Mouse (Mus musculus): ENCODE results near the gene Slc37a1.

DNA sequence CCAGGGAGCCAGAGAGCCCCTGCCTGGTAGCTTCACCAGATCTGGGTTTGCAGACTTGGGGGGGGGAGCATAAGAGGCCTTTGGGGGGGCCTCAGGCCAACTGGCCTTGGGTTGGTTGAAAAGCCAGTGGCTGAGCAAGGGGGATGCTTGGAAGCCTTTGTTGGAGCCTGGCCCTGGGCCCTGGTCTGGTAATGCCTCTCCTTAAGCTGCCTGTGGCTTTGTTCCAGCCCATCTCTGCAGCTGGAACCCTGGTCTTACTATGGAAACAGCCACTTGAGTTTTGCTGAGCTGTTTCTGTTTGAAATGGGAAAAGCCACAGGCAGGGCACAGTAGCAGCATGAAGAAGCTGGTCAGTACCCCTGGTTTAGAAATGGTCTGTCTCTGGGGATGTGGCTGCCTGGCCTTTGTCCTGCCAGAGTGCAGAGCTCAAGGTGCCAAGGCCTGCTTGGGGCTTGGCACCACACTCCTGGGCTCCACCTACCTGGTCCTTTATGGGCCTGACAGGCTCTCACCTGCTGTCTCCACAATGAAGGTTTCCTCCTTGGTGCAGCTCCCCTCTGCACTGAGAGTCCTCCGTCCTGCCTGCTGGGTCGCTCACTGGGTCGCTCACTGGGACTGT lies 102.9 kb downstream of the Slc37a1 start:
- no peak for TF ChIP-seq CTCF (IDR thresholded peaks at IDR 0.05; ENCODE audit: low read depth)
- no peak for TF ChIP-seq EP300 (IDR thresholded peaks at IDR 0.05; ENCODE audit: low read depth)

Measured in liver, postnatal 0 days (tissue).